Mouse (Mus musculus) cerebellum, adult (tissue): ENCODE data around the gene Ncl.

Source experiments
- ATAC-seq: cut with Nextera tagmentation; 2 replicates; pipeline ENCODE4 v1.9.2; 2017; ENCODE audit warnings: mild to moderate bottlenecking, moderate library complexity, mixed read lengths; ENCODE audit not compliant: insufficient number of reproducible peaks, low FRiP score, low TSS enrichment

Ncl gene

GRCm38 (mm10) chr1:86358906-86359797 is at the start of gene Ncl:
Gene Ncl (minus strand): TSS chr1:86359400.
- ATAC-seq, result peak; percentile 96

DNA sequence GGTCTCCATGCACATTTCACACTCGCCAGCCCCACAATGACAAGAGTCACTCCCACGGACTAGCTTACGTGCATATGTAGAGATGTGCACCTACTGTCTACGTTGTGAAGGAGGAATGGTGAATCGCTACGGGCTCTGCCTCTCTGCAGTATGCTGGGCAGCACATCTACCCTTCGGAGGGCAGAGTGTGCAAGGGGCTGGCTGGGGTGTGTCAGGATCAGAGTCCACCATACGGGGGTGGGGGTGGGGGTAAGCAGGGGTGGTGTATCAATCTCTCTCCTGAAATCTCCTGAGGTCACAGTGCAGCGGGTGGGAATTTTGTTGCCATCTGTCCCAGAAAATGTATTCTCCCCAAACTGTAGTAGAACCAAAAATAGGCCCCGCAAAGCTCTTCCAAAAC is 49.3 kb upstream of the Ncl start:
- no peak for ATAC-seq

DNA sequence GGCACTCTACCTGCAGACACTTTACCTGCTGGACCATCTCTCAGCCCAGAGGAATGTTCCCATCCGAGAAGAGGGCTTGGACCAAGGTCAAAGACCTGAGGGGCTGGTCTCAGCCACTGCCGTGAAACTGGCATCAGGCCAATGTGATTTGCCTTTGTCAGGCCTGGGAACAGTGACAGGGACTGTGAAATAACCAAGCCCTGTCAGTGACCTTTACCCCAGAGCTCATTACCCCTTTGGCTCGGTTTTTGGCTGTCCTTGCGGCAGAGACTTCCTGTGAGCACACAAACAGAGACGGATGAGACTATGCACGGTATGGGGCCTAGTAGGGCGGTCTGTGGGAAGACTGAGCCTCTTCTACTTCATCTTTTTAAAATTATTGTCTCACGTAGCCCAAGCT is 47.7 kb upstream of the Ncl start:
- ATAC-seq, result no peak

GRCm38 (mm10) chr1:86406313-86406712 is 47.1 kb upstream of the Ncl start:
- no peak for ATAC-seq

GRCm38 (mm10) chr1:86404834-86405233 is 45.6 kb upstream of the Ncl start:
- no peak for ATAC-seq

DNA sequence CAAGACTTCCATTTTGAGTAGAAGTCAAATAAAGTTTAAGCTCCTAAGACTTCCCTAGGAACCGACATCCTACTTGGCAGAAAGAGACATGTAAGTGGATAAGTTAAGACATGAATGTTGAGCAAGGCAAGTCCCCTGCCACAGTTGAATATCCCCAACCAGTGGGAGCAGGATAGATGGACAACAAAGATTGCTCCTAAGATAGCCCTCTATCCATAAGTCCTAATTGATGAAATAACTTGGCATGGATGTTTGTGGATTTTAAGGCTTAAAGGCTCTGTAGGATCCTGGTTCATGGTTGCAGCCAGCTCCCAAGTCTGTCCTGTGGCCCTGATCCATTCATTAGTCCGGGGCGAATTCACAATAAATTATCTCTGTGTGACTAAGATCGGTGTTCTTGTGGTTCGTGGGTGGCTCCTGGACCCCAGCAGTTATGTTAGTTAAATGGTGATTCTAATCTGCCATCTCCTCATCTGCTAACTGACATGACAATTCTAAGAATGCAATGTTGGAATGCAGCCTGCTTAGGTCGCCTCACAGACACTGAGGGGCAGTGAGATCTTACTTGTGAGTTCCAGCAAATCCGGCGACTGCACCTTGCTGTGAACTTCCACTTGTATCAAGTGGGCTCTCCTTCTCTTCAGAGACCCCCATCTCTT is 41.0 kb upstream of the Ncl start:
- no peak for ATAC-seq

GRCm38 (mm10) chr1:86399322-86399721 is 40.1 kb upstream of the Ncl start:
- ATAC-seq, result no peak

- no peak for ATAC-seq
These were observed 39.0 kb upstream of the Ncl start for GRCm38 (mm10) chr1:86398222-86398621.

DNA sequence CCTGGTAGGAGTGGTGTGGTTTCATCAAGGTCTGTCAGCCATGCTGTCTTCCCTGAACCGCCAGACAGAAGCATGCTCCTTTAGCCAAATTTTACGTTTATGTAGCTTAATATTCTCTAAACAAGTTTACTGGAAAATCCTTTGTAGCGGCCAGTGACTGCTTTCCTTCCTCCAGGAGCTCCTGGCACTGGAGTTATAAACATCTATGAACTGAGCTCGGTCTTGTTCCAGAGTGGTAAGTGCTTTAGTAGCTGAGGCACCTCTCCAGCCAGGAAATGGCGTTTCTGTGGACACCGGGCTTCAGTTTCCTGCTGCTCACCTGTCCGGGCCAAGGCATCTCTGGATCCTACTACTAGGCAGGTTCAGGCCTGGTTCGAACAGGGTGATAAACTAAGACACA is 38.4 kb upstream of the Ncl start:
- ATAC-seq, result no peak

GRCm38 (mm10) chr1:86395897-86396296 is 36.7 kb upstream of the Ncl start:
- ATAC-seq, result no peak

GRCm38 (mm10) chr1:86394246-86394645 is 35.0 kb upstream of the Ncl start:
- no peak for ATAC-seq

DNA sequence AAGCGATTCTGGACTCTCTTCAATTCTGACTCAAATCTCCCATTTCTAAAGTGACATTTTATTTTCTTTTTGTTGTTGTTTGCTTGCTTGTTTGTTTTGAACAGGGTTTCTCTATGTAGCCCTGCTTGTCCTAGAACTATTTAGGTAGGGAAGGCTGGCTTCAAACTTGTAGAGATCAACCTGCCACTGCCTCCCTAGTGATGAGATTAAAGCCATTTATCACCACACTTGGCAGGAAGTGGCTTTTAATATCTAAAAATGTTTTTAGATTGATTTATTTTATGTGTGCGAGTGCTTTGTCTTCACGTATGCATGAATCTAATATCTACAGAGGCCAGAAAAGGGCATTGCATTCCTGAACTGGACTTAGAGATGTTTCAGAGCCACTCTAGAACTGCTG is 34.0 kb upstream of the Ncl start:
- ATAC-seq, result no peak

- 0 out of 2 replicates have a peak, but pooled peaks have one; percentile 15 for ATAC-seq
These were observed 32.2 kb upstream of the Ncl start for GRCm38 (mm10) chr1:86391425-86391824.

DNA sequence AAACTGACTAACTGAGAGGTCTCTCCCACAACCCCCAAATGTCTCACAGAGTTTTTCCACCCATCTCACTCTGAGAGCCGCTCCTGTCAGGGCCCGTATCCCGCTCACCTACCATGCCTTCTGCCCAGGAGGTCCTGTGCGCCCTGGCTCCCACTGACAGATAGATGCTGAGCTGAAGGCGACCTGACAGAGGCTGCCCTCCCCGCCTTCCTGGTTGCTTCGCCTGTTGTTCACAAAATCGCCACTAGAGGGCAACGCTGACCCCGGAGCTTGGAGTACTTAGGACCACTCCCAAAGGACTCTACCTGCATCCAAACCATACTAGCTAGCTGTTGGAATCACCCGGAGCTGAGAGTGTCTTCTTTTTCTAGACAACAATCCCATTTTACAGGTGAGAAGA is 30.0 kb upstream of the Ncl start:
- peak; percentile 57; the same call in 1 of the 2 replicates for ATAC-seq

DNA sequence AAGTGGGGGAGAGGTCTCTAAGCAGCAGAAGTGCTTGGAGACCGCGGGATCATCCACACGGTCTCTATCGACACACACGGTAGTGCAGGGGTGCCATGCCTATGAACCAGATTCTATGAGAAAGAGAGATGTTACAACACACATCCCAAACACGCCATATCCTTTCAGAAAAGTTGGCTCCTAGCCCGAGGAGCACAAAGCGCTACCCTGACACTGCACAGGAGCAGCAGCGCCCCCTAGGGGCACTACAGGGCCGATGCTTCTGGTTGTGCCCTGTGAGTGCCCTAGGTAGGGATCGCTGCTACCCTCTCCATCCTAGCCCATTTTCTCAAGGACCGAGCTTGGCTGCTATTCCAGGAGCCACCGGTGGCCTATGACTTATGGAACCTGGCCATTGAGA is 21.8 kb upstream of the Ncl start:
- peak; percentile 40; the same call in 1 of the 2 replicates for ATAC-seq

GRCm38 (mm10) chr1:86379161-86379569 is 20.0 kb upstream of the Ncl start:
- no peak for ATAC-seq

DNA sequence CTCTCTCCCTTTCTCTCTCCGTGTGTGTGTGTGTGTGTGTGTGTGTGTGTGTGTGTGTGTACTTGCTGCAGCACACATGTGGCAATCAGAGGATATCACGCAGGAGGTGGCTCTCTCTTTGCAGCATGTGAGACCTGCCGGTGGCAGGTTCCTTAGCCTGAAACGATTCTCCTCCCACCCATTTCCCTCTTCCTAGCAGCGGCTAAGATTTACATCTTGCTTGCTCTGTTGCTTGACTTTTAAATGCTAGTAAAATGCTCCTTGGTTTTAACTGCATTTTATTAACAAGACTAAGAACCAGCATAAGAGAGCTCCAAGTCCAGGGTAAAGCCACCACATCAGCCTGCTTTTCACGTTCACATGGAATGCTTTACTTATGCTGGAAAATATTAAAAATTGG is 19.5 kb upstream of the Ncl start:
- no peak for ATAC-seq

DNA sequence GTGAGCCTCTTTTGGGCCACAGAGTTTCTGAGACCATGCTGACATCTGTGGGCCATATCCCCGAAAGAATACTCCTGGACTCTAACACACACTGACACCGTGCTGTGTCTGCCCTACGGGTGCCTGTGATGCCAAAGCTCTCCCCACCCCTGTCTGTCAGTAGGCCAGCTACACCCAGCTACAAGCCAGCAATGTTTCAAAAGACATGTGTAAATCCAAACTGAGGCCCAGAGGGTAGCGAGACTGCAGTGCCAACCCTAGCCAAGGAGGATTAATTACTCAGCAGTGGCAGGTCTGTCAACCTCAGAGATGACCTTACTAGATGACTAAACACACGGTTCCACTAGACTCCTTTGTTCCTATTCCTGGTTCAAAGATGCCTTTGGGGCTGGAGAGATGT is 17.2 kb upstream of the Ncl start:
- ATAC-seq, result no peak

DNA sequence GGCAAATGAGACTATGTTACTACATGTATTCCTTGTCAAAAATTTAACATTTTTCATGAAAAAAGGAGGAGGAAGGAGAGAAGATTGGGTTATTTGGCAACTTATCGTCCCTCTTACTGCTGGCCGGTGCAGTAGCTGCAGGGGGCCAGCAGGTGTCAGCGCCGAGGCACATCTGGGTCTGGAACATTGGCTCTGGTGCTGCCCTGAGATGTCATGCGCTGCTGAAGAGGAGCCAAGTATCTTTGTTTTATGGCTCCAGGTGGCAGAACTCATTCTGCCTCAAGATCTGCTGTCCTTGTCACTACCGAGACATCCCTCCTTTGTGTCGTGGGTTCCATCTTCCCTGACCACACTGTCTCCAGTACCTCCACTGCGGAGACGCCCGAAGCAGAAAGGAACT is 12.8 kb upstream of the Ncl start:
- ATAC-seq, result no peak

DNA sequence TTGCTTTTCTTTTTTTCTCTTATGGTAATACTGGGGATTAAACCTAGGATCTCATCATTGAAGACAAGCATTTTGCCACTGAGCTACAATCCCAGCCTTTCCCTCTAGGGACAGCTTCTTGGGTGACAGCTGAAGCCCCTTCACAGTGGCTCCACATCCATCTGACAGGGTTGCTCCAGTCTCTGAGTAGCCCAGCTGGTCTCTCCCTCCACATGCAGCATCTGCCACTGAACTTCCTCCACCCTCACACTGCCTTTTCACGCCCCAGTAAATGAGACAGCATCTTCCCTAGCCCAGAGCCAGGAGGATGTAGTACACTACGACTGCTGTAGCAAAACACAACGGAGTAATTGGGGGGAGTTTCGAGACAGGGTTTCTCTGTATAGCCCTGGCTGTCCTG is 8.9 kb upstream of the Ncl start:
- no peak for ATAC-seq

- no peak for ATAC-seq
These were observed 4.5 kb upstream of the Ncl start for GRCm38 (mm10) chr1:86363671-86364070.
